Mouse (Mus musculus): Measurements from ENCODE around the gene Trank1. TPM values are rescaled to one million over a fixed set of nuclear protein-coding genes. Genes with fewer than 3 reads are reported as not detected.

Gene Trank1
- total RNA-seq, 2 experiments from 2014 or later = not detected

DNA sequence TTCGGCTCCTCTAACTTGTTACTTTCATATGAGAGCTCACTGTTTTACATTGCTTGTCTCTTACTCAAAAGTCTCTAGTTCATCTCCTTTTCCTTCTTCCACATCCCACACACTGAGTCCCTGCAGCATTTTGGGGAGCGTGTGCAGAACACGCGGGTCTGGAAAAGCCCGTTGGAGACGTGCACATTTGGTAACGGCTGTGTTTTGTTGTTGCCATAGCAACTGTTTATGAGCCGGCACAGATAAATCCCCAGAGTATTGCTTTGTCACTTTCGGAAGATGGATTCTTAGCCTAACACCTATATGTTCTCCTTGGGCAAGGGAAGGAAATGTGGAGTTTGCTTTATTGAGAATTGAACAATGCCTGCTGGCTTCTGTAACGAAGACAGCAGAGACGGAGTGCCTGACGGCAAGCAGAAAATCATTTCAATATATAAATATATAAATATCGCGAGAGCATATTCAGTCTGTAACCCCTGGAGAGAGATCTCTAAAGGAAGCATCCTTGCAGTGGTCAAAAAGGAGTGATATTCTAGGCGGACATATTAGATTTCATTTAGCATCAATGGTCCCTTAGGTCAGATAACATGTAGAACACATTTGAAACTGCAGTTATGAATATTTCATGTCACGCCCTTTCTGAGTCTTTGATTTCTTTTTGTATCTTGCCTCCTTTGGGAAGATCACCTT is 101.1 kb downstream of the Trank1 start:
- no peak for ATAC-seq (replicated peaks; ENCODE audit: poor library complexity, severe bottlenecking)

DNA sequence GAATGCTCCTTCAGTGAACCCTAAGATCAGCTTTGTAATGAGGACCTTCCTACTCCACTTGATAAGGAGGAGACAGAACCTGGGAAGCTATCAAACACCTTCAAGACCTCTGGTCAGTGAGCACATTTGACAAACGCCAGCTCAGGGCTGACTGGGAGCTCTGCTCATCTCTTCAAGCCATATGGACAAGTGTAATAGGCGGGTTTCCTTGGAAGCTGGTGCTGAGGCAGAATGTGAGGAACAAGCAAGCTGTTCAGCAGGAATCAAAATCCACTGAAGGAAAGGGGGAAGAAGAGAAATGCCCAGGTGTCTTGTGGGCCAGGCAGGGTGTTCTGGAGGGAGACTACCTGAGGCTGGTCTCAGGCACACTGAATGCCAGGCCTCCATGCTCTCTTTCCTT is 110.3 kb downstream of the Trank1 start:
- ATAC-seq (replicated peaks; ENCODE audit: poor library complexity, severe bottlenecking) = no peak

DNA sequence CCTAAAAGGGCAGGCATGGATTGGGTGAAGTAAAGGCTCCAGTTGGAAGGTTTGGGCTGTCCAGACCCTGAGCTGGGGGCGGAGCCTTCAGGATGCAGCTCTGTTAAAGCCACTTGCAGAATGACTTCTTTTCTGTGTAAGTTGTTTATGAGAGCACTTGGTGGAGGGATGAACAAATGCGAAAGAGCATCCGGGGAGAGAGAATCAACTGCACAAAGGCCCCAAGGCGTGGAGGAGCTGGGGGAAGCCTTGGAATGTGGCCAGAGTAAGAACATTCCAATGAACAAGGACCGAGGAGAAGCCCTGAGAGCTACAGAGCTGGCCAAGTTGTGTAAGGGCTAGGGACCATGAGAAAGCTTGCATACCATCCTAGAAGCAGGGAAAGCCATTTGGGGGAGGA is 111.0 kb downstream of the Trank1 start:
- ATAC-seq (replicated peaks; ENCODE audit: poor library complexity, severe bottlenecking) = no peak

DNA sequence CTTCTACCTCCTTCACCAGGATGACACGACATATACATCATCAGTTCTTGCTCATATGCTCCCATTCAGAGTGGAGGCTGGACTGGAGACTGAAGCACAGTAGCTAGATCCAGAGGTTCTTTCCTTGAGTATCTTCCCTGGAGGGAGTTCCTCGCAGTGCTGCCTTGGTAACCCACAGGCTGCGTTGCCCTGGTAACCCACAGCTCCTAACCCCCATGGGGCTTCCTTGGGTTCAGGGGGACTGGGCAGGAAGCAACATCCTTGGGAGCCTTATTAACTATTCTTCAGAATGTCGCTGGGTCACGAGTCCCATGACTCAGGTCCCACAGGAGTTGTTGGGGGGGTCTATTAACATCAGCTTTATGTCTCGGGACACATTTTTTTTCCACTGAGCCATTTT is 113.6 kb downstream of the Trank1 start:
- no peak for ATAC-seq (replicated peaks; ENCODE audit: poor library complexity, severe bottlenecking)

DNA sequence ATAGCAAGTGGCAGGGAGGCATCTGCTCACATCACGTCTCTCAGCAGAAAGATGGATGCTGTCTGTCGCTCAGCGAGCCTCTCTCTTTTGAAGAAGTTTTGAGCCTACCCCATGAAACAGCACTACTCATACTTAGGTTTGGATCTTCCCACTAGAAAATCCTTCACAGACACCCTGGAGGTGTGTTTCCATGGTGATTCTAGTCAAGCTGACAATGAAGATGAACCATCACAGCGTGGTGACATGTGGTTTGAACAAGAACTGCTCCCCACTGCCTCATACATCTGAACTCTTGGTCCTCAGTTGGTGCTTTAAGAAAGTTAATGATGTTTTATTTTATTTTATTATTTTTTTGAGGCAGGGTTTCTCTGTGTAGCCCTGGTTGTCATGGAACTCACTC is 114.4 kb downstream of the Trank1 start:
- ATAC-seq (replicated peaks; ENCODE audit: poor library complexity, severe bottlenecking) = no peak

DNA sequence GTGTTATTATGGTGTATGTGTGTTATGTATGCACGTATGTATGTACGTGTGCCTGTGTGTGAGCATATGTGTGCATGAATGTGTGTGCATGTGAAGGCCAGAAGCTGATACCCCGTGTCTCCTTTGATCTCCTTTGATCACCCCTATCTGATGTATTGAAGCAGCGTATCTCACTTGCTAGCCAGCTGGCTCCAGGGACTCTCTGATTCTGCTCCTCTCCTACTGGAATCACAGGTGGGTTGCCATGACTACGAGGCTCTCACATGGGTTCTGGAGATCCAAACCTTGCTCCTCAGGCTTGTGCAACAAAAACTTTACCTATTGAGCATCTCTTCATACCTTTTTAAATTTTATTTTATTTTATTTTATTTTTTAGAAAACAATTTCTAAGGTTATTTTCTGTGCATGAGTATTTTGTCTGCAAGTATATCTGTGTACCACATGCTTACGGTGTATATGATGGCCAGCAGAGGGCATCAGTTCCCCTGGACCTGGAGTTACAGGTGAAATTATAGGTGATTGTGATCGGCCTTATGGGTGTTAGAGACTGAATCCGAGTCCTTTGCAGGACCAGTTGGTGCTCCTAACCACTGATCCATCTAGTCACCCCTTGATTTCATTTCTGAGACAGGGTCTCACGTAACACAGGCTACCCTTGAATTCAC is 116.5 kb downstream of the Trank1 start:
- ATAC-seq (replicated peaks; ENCODE audit: poor library complexity, severe bottlenecking) = no peak

DNA sequence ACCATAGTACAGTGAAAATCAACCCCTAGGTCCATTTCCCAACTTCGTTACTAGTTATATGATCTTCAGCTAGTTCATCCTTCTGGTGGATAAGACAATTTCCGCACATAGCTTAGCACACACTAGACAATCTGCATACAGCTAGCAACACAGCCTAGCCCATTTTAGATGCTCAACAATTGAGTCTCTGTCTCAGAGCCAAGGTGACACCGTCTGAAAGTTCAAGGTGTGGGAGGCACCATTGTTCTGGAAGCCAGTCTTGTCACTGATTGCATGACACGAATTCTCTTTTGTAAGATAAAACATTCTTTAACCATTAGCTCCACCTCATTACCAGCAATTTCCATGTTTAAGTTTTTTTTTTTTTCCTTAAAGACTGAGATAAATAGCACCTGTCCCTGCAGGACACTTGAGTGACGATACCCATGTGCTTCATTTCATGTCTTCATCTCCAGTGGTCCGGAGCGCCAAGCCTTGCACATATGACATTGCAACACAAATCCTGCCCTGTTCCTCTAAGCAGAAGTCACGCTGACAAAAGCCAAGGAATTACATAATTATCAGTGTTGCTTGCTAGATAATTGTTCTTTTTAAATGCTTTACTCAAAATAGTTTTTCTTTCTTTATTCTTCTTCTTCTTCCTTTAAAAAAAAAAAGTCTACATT is 117.3 kb downstream of the Trank1 start:
- ATAC-seq (replicated peaks; ENCODE audit: poor library complexity, severe bottlenecking) = peak; percentile 96

DNA sequence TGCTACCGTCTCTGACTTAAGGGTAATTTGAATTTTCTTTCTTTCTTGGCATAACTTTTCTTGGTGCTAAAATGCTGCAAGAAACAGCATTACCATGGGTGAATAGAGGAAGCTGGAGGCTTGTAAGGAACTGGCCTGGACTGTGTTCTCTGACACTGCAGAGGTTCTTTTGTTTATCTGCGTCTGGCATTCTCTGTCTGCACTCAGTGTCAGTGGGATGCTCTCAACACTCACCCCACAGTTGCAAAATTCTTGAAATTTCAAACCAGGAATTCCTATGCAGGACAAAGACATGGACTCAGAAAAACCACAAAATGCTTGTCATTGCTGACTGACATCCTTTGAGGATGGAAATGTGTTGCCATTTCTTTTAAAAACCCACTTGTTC is 117.8 kb downstream of the Trank1 start:
- ATAC-seq (replicated peaks; ENCODE audit: poor library complexity, severe bottlenecking) = peak; percentile 66

DNA sequence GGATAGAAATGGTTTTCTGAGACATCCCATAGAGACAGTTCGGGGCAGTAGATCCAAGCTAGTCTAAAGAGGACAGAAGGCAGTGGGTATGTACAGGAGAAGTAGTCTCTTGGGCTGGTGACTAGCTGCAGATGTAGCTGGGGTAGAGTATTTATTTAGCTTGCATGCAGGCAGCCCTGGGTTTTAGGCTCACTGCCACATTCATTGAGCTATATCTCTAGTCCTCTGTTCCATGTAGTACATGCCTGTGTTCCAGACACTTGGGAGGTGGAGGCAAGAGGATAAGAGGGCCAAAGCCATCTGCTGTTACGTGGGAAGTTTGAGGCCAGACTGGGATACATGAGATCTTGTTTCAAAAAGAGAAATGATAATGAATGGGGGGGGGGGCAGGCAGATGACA is 123.9 kb downstream of the Trank1 start:
- ATAC-seq (replicated peaks; ENCODE audit: poor library complexity, severe bottlenecking) = no peak

DNA sequence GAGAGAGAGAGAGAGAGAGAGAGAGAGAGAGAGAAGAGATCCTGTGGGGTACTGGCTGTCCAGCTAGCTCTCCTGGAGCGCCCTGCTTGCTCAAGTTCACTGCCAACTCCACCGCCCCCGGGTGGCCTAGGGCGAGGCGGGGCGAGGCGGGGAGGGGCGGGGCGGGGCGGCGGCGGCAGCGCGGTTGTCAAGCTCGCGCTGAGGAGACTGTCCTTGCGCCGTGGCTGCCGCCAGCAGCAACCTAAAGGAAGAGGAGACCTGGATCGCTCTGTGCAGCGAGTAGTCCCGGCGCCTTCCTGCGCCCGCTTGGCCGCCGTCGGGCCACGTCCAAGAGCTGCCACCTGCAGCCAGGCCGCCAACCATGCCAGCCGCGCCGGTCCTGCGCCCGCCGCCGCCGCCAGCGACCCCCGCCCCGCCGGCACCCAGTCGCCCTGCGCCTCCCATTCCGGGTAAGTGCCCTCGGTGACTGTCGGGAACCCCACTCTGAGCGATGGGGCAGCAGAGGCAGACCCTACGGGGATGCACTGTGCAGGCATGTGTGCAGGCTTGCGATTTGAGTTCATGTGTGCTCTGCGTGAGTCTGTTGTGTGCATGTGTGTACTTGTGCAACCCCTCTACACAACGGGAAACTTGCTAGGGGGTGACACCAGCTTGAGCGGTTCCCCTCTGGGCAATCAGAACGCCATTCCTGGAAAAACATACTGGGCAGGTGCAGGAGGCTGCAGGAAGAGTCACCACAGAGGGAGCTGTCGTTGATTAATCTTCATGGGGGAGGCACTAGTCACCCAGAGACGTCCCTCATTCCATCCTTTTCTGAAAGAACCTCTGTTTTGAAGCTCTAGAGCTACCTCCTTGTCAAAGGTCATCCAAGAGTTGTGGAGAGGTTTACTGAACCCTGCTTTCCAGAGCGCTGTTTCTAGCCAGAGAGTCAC is 127.6 kb downstream of the Trank1 start, which contains the start of gene Dclk3:
Gene Dclk3 (plus strand): TSS at position 178 of the 932 bp plus-strand sequence.
- ATAC-seq (replicated peaks; ENCODE audit: poor library complexity, severe bottlenecking) = peak; percentile 82

DNA sequence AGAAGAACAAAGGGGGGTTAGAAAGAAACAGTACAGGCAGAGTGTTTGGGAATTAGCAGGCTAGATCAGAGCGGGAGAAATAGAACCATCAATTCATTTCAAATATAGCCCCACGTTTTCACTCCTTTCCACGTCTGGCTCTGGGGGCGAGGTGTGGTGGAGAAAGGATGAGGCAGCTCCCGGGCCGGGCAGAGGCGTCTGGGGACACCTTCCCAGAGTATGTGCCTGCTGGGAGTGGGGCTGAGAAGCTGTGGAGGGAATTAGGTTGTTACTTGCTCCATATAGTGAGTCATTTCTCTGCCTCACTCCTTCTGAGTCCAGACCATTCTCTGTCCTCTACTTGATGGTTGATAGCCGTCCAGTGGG is 128.3 kb downstream of the Trank1 start:
- ATAC-seq (replicated peaks; ENCODE audit: poor library complexity, severe bottlenecking) = no peak

DNA sequence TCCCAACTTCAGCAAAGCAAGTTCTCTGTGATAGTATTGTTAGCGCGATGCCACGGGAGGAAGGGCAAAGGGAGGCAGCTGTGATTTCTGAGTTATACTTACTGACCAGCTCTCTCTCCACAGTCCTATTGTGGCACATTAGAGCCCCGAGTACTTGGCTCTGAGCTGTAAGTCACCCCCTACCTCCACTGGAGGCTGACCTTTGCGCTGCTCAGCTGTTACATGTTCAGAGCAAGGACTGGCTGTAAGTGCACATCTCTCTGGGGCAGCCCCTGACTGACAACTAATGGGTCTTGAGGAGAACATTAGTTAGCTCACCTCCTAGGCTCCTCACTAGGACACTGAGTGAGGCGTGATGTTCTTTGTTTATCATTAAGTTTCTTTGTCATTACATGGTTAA is 128.9 kb downstream of the Trank1 start:
- ATAC-seq (replicated peaks; ENCODE audit: poor library complexity, severe bottlenecking) = no peak

DNA sequence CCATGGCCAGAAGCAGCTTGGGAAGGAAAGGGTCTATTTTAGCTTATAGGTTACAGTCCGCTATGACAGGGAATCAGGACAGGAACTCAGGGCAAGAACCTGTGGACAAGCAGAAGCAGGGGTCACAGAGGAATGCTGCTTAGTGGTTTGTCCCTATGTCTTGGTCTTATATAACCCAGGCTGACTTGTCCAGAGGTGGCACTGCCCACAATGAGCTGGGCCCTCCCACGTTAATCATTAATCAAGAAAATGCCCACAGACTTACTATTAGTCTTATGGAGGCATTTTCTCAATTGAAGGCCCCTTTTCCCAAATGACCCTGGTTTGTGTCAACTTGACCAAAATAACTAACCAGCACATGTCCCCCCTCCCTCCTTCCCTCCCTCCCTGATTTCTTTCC is 129.6 kb downstream of the Trank1 start:
- no peak for ATAC-seq (replicated peaks; ENCODE audit: poor library complexity, severe bottlenecking)

Other genes with a start within 250 kb of the Trank1 start
- 34.0 and 37.9 TPM in 2 replicates for gene Lrrfip2, start 194.1 kb upstream of the Trank1 start, total RNA-seq (2014; fragmentation: Nextera tagmentation)
- 75.1 and 86.0 TPM in 2 replicates for gene Lrrfip2, start 194.1 kb upstream of the Trank1 start, total RNA-seq (2017)
- 46.0 and 47.0 TPM in 2 replicates for gene Mlh1, start 39.9 kb upstream of the Trank1 start, total RNA-seq (2014; fragmentation: Nextera tagmentation)
- gene Mlh1, start 39.9 kb upstream of the Trank1 start, total RNA-seq (2017) = 46.9 and 61.6 TPM in 2 replicates
- 21.9 and 25.8 TPM in 2 replicates for gene Epm2aip1, start 39.8 kb upstream of the Trank1 start, total RNA-seq (2014; fragmentation: Nextera tagmentation)
- gene Epm2aip1, start 39.8 kb upstream of the Trank1 start, total RNA-seq (2017) = 15.9 and 18.7 TPM in 2 replicates
- gene Dclk3, start 127.3 kb downstream of the Trank1 start, total RNA-seq (2014; fragmentation: Nextera tagmentation) = not detected in 2 replicates
- not detected in 2 replicates for gene Dclk3, start 127.3 kb downstream of the Trank1 start, total RNA-seq (2017)